Mouse (Mus musculus): Measurements from ENCODE around the gene Mast4. TPM values are rescaled to one million over a fixed set of nuclear protein-coding genes. Genes with fewer than 3 reads are reported as not detected.

Gene Mast4
- polyA plus RNA-seq, 1 experiment = 0.04 TPM

DNA sequence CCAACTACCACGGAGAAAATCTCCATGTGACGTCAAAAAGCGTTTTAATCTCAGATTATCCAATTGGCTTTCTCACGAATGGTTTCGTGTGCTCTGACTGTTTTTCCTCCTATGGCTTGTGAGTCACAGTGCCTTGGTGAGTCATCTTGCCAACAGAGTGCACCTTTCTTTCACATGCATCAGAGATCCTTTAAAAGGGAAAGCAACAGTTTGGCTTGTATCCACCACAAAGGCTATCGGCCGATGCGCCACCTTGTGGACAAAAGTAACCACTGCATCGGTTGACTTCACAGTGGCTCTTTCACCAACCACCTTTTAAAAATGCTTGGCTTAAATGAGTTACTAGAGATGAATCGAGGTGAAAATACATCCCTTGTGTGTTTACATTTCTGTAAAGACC, 224.4 kb downstream of the Mast4 start:
- Histone ChIP-seq H3K27me3 (ENCODE audit: control insufficient read depth) (no peaks in the 10 kb centered on the region), H3K4me3 (replicated peaks) (no peak overlapping the region), H3K36me3 (ENCODE audit: control insufficient read depth) (no peaks in the 10 kb centered on the region), H3K9me3 (ENCODE audit: control insufficient read depth, low read length) (no peaks in the 10 kb centered on the region), H3K4me1 (ENCODE audit: control insufficient read depth) (no peaks in the 10 kb centered on the region)
- TF ChIP-seq TAL1 (IDR thresholded peaks at IDR 0.05; ENCODE audit: low read length) (no peak), GATA1 (IDR thresholded peaks at IDR 0.05; ENCODE audit: low read length) (no peak)

GRCm38 (mm10) chr13:103107362-103107761, 226.9 kb downstream of the Mast4 start:
- Histone ChIP-seq H3K36me3 (ENCODE audit: control insufficient read depth) (no peaks in the 10 kb centered on the region), H3K9me3 (ENCODE audit: control insufficient read depth, low read length) (no peaks in the 10 kb centered on the region), H3K27me3 (ENCODE audit: control insufficient read depth) (no peaks in the 10 kb centered on the region), H3K4me1 (ENCODE audit: control insufficient read depth) (no peaks in the 10 kb centered on the region), H3K4me3 (replicated peaks) (no peak overlapping the region)
- TF ChIP-seq TAL1 (IDR thresholded peaks at IDR 0.05; ENCODE audit: low read length) (no peak), GATA1 (IDR thresholded peaks at IDR 0.05; ENCODE audit: low read length) (no peak)

DNA sequence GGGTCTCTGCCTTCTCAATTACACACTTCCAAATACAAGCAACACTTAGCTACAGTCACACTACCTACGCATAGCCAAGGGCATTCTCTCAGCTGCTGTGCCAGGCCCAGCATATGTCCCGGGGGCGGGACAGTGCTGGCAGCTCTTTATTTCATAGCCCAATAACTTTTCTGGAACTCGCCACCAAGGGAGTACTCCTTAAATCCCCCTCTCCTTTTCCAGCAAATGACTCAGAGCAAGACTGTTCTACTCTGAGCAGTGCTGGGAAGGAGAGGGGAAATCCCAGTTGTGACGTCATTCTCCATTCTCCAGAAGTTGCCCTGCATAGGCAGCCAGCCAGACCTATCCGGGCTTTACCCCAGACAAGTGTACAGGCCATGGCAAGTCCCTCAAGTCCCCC, 231.7 kb downstream of the Mast4 start:
- Histone ChIP-seq H3K36me3 (ENCODE audit: control insufficient read depth) (no peaks in the 10 kb centered on the region), H3K27me3 (ENCODE audit: control insufficient read depth) (peaks cover 6% of the 10 kb centered on the region), H3K4me3 (replicated peaks) (no peak overlapping the region), H3K4me1 (ENCODE audit: control insufficient read depth) (no peaks in the 10 kb centered on the region), H3K9me3 (ENCODE audit: control insufficient read depth, low read length) (no peaks in the 10 kb centered on the region)
- TF ChIP-seq TAL1 (IDR thresholded peaks at IDR 0.05; ENCODE audit: low read length) (no peak), GATA1 (IDR thresholded peaks at IDR 0.05; ENCODE audit: low read length) (no peak)

GRCm38 (mm10) chr13:103096346-103097150, 237.7 kb downstream of the Mast4 start:
- TF ChIP-seq GATA1 (IDR thresholded peaks at IDR 0.05; ENCODE audit: low read length) (no peak), TAL1 (IDR thresholded peaks at IDR 0.05; ENCODE audit: low read length) (no peak)
- Histone ChIP-seq H3K9me3 (ENCODE audit: control insufficient read depth, low read length) (no peaks in the 10 kb centered on the region), H3K36me3 (ENCODE audit: control insufficient read depth) (no peaks in the 10 kb centered on the region), H3K27me3 (ENCODE audit: control insufficient read depth) (peaks cover 34% of the 10 kb centered on the region), H3K4me1 (ENCODE audit: control insufficient read depth) (peaks cover 2% of the 10 kb centered on the region; the same call in 1 of the 2 replicates), H3K4me3 (replicated peaks) (no peak overlapping the region)

DNA sequence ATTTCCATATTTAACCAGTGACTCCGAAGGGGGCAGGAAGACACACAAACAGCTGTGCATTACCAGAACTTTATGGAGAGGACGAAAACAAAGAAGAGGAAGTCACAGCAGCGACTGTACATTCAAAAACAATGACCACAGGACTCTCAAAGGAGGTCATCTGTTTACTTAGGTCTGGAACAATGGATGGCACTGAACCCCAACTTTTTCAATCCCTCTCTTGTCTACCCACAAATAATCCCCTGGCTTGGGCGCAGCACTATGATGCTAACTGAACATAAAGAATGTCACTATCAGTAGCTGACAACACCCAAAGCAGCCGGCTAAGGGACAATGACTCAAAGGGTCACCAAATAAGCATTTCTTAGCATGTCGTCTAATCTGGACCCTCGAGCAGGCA, 238.8 kb downstream of the Mast4 start:
- Histone ChIP-seq H3K4me1 (ENCODE audit: control insufficient read depth) (peaks cover 2% of the 10 kb centered on the region; the same call in 1 of the 2 replicates), H3K27me3 (ENCODE audit: control insufficient read depth) (peaks cover 34% of the 10 kb centered on the region), H3K4me3 (replicated peaks) (no peak overlapping the region), H3K9me3 (ENCODE audit: control insufficient read depth, low read length) (no peaks in the 10 kb centered on the region), H3K36me3 (ENCODE audit: control insufficient read depth) (no peaks in the 10 kb centered on the region)
- TF ChIP-seq GATA1 (IDR thresholded peaks at IDR 0.05; ENCODE audit: low read length) = no peak
- TF ChIP-seq TAL1 (IDR thresholded peaks at IDR 0.05; ENCODE audit: low read length) = no peak

GRCm38 (mm10) chr13:103094595-103094994, 239.7 kb downstream of the Mast4 start:
- Histone ChIP-seq H3K36me3 (ENCODE audit: control insufficient read depth) (no peaks in the 10 kb centered on the region), H3K4me1 (ENCODE audit: control insufficient read depth) (peaks cover 2% of the 10 kb centered on the region; the same call in 1 of the 2 replicates), H3K27me3 (ENCODE audit: control insufficient read depth) (peaks cover 34% of the 10 kb centered on the region), H3K4me3 (replicated peaks) (no peak overlapping the region), H3K9me3 (ENCODE audit: control insufficient read depth, low read length) (no peaks in the 10 kb centered on the region)
- TF ChIP-seq TAL1 (IDR thresholded peaks at IDR 0.05; ENCODE audit: low read length) = no peak
- no peak for TF ChIP-seq GATA1 (IDR thresholded peaks at IDR 0.05; ENCODE audit: low read length)

- H3K9me3 ChIP-seq (ENCODE audit: control insufficient read depth, low read length) = no peaks in the 10 kb centered on the region
- H3K4me1 ChIP-seq (ENCODE audit: control insufficient read depth) = peaks cover 2% of the 10 kb centered on the region; the same call in 1 of the 2 replicates
- peaks cover 34% of the 10 kb centered on the region for H3K27me3 ChIP-seq (ENCODE audit: control insufficient read depth)
- H3K4me3 ChIP-seq (replicated peaks) = no peak overlapping the region
- no peaks in the 10 kb centered on the region for H3K36me3 ChIP-seq (ENCODE audit: control insufficient read depth)
- no peak for TF ChIP-seq GATA1 (IDR thresholded peaks at IDR 0.05; ENCODE audit: low read length)
- no peak for TF ChIP-seq TAL1 (IDR thresholded peaks at IDR 0.05; ENCODE audit: low read length)
These were observed 240.6 kb downstream of the Mast4 start for GRCm38 (mm10) chr13:103093713-103094112.

GRCm38 (mm10) chr13:103085540-103086121, 248.7 kb downstream of the Mast4 start:
- Histone ChIP-seq H3K4me3 (replicated peaks) (no peak overlapping the region), H3K9me3 (ENCODE audit: control insufficient read depth, low read length) (no peaks in the 10 kb centered on the region), H3K36me3 (ENCODE audit: control insufficient read depth) (no peaks in the 10 kb centered on the region), H3K4me1 (ENCODE audit: control insufficient read depth) (no peaks in the 10 kb centered on the region), H3K27me3 (ENCODE audit: control insufficient read depth) (no peaks in the 10 kb centered on the region)
- TF ChIP-seq TAL1 (IDR thresholded peaks at IDR 0.05; ENCODE audit: low read length) (no peak), GATA1 (IDR thresholded peaks at IDR 0.05; ENCODE audit: low read length) (no peak)

GRCm38 (mm10) chr13:103082891-103083290, 251.4 kb downstream of the Mast4 start:
- no peaks in the 10 kb centered on the region for H3K36me3 ChIP-seq (ENCODE audit: control insufficient read depth)
- TF ChIP-seq GATA1 (IDR thresholded peaks at IDR 0.05; ENCODE audit: low read length) (no peak), TAL1 (IDR thresholded peaks at IDR 0.05; ENCODE audit: low read length) (no peak)

More at GRCm38 (mm10) chr13:103082891-103083290, 251.4 kb downstream of the Mast4 start:
- no peaks in the 10 kb centered on the region for H3K27me3 ChIP-seq (ENCODE audit: control insufficient read depth)
- H3K4me3 ChIP-seq (replicated peaks) = no peak overlapping the region
- no peaks in the 10 kb centered on the region for H3K9me3 ChIP-seq (ENCODE audit: control insufficient read depth, low read length)
- H3K4me1 ChIP-seq (ENCODE audit: control insufficient read depth) = no peaks in the 10 kb centered on the region

Data from erythroblast, embryonic 14.5 days (primary cell).